Mouse (Mus musculus): ENCODE measurements around the gene Dazap1. TPM values are rescaled to one million over a fixed set of nuclear protein-coding genes. Genes with fewer than 3 reads are reported as not detected.
A peak's percentile ranks its signal among the peaks of the same experiment; 100 is the strongest.

Dazap1 gene
- total RNA-seq, 2 experiments from 2014 or later = 35.6 to 102 TPM

DNA sequence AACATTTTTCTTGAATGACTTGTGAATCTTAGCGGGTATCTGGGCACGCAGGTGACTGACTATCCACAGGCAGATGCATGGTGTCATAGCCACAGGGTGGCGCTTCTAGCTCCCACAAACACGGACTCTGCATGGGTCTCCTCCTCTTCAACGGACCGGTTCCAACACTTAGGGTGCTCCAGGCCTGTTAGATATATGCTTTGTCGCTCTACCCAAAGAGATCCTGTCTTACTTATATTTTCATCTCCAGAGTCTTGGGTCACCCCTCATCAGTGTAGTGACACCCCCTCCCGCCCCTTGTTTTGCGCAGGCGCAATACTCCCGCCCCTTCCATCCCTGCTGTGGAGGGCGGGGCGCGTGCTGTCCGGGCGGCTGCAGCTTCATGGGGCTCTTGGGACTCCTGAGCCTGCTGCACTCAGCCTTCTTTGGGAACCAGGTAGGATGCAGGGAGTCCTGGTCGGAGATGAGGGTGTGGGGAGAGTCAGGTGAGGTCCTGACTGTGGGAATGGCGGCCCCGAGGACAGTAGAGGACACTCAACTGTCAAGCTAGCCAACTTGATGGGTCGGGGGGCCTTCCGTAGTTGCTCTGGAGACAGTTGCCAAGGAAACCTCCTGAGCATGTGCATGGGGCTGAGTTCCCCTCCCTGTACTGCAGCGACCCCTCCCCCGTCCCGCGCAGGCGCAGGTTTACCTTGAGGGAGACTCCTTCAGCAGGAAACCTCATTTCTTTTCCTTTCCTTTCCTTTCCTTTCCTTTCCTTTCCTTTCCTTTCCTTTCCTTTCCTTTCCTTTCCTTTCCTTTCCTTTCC lies 34.5 kb downstream of the Dazap1 start, which contains the start of gene Apc2:
Apc2 (plus strand) TSS at position 360 of the 808 bp plus-strand sequence.
- ATAC-seq (replicated peaks; ENCODE audit: low FRiP score, poor library complexity, severe bottlenecking) = peak; percentile 55

- ATAC-seq (replicated peaks; ENCODE audit: low FRiP score, poor library complexity, severe bottlenecking) = no peak
Observed at GRCm38 (mm10) chr10:80296824-80297223, 35.5 kb downstream of the Dazap1 start.

- ATAC-seq (replicated peaks; ENCODE audit: low FRiP score, poor library complexity, severe bottlenecking) = no peak
Observed at GRCm38 (mm10) chr10:80297526-80298133, 36.3 kb downstream of the Dazap1 start.

DNA sequence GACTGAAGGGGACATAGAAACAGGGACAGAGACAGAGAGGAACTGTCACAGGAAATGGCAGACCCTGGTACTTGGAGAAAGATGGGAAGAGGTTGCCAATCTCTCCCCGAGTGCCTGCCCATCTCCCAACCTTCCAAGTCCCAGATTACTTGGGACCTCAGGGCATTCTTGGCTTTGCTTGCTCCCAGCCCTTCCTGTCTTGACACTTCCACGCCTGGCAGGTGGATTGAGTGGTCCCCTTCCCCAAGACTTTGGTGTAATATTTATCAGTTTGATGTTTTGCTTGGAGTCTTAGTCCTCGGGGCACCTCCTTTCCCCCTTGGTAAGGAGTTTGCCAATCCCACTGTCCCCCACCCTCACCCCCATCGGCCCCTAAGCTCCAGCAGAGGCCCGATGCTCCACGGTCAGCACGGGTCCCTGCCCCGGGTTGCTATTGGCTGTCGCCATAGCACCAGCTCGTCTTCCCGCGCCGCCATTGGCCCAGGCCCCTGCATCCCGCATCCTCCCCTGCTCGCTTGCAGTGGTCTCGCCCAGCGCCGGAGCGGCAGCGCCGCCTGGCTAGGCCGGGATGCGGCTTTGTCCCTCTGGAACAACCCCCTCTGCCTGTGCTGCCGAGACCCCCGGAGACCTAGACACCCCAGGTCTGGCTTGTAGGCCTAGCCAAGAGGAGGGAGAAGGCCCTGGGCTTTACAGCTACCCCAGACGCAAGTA lies 37.4 kb downstream of the Dazap1 start:
- ATAC-seq (replicated peaks; ENCODE audit: low FRiP score, poor library complexity, severe bottlenecking) = no peak

DNA sequence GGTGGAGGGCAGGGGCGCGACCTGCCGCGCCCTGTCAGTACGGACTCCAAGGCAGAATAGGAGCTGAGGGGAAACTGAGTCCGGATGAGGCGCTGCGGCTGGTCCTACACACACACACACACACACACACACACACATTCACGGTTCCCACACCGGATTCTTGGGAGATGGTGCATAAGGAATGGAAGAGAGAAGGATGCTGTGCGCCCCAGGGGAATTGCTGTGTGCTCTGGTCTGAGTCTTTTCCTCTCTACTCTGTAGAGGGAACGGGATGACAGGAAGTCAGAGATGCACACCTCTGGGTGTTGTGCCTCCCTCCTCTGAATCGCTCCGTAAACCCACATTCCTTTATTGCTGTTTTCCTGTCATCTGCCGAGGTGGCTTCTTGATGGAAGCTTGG lies 38.0 kb downstream of the Dazap1 start:
- no peak for ATAC-seq (replicated peaks; ENCODE audit: low FRiP score, poor library complexity, severe bottlenecking)

DNA sequence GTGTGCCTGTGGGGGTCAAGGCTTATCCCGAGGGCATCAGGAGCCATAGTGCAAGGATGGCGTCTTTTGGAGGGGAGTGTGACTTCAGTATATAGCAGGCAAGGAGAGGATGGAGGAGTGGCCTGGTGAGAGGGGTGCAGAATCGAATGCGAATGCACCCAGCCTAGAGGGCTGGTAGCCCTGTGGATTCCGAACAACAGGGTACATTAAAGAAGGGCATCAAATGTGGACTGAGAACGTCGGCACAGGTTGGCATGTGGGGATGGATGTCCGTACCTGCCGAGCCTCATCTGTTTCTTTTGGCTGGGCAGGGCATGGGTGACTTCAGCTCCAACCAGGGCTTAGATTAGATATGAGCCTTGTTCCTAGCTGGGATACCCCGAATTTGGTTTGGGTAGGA lies 38.5 kb downstream of the Dazap1 start:
- no peak for ATAC-seq (replicated peaks; ENCODE audit: low FRiP score, poor library complexity, severe bottlenecking)

- no peak for ATAC-seq (replicated peaks; ENCODE audit: low FRiP score, poor library complexity, severe bottlenecking)
Observed at GRCm38 (mm10) chr10:80300672-80301181, 39.4 kb downstream of the Dazap1 start.

DNA sequence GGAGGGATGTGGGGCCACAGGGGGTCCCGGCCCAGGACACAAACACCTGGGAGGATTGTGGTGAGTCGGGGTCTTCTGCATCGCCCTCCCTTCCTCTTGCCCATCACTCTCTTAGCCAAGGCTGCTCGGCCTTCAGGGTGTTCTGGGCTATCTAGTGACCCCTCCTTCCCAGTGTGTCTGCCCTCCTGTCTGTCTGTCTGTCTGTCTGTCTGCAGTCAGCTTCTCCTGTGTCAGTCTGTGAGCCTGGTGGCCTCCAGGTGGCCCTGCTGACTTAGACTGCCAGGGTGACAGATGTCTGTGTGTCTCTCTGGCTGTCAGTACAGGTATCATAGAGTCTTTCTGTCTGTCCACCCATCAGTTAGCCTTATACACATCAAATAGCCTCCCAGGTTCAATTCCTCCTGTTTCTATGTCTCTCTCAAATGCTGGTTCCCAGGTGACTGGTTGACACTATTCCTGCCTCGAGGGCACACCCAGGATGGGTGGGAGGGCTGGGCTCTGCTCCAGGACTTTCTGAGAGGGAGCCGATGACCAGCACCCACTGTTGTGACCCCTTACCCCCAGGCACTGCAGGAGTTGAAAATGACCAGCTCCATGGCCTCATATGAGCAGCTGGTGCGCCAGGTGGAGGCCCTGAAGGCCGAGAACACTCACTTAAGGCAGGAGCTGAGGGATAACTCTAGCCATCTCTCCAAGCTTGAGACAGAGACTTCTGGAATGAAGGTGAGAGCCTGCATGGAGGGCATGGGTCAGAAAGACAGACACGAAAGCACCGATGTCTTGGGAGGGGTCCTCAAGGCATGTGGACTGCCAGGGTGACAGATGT lies 40.2 kb downstream of the Dazap1 start:
- no peak for ATAC-seq (replicated peaks; ENCODE audit: low FRiP score, poor library complexity, severe bottlenecking)

- no peak for ATAC-seq (replicated peaks; ENCODE audit: low FRiP score, poor library complexity, severe bottlenecking)
Observed at GRCm38 (mm10) chr10:80302082-80302355, 40.7 kb downstream of the Dazap1 start.

DNA sequence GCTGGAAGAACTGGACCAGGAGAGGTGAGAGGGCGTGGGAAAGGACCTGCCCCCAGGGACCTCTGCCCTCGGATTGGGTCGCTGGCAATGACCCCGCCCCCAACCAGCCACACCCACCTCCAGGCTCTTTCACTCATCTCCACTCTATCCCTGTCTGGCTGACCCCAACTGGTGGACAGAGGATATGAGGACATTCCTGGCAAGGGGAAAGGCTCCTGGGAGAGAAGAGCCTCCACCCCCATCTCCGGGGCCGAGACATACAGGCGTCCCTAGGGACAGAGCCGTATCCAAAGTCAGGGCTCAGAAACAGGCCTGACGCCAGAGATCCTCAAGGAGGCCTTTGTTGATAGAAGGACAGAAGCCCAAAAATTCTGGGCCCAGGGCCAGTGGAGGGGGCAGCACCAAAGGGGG lies 41.2 kb downstream of the Dazap1 start:
- ATAC-seq (replicated peaks; ENCODE audit: low FRiP score, poor library complexity, severe bottlenecking) = no peak

GRCm38 (mm10) chr10:80304458-80304857 lies 43.2 kb downstream of the Dazap1 start:
- ATAC-seq (replicated peaks; ENCODE audit: low FRiP score, poor library complexity, severe bottlenecking) = no peak

GRCm38 (mm10) chr10:80304862-80305261 lies 43.6 kb downstream of the Dazap1 start:
- ATAC-seq (replicated peaks; ENCODE audit: low FRiP score, poor library complexity, severe bottlenecking) = peak; percentile 44; the same call in 1 of the 2 replicates

DNA sequence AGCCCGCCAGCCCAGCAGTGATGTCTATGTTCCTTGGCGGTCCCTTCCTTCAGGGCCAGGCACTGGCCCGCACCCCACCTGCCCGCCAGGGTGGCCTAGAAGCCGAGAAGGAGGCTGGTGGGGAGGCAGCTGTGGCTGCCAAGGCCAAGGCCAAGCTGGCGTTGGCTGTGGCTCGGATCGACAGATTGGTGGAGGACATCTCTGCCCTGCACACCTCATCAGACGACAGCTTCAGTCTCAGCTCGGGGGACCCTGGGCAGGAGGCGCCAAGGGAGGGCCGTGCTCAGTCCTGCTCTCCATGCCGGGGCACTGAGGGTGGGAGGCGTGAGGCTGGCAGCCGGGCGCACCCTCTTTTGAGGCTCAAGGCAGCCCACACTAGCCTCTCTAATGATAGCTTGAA lies 50.3 kb downstream of the Dazap1 start:
- ATAC-seq (replicated peaks; ENCODE audit: low FRiP score, poor library complexity, severe bottlenecking) = no peak

GRCm38 (mm10) chr10:80312586-80313504 lies 51.6 kb downstream of the Dazap1 start:
- no peak for ATAC-seq (replicated peaks; ENCODE audit: low FRiP score, poor library complexity, severe bottlenecking)

GRCm38 (mm10) chr10:80313627-80314201 lies 52.4 kb downstream of the Dazap1 start:
- ATAC-seq (replicated peaks; ENCODE audit: low FRiP score, poor library complexity, severe bottlenecking) = no peak

- ATAC-seq (replicated peaks; ENCODE audit: low FRiP score, poor library complexity, severe bottlenecking) = no peak
Observed at GRCm38 (mm10) chr10:80314494-80315001, 53.3 kb downstream of the Dazap1 start.

DNA sequence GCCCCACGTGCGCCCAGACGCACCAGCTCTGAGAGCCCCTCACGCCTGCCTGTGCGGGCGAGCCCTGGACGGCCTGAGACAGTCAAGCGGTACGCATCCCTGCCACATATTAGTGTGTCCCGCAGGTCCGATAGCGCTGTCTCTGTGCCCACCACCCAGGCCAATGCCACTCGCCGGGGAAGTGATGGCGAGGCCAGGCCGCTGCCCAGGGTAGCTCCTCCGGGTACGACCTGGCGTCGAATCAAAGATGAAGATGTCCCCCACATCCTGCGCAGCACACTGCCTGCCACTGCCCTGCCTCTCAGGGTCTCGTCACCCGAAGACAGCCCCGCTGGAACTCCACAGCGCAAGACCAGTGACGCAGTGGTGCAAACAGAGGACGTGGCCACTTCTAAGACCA lies 54.0 kb downstream of the Dazap1 start:
- ATAC-seq (replicated peaks; ENCODE audit: low FRiP score, poor library complexity, severe bottlenecking) = no peak

GRCm38 (mm10) chr10:80316359-80316781 lies 55.1 kb downstream of the Dazap1 start:
- no peak for ATAC-seq (replicated peaks; ENCODE audit: low FRiP score, poor library complexity, severe bottlenecking)
